Mouse (Mus musculus) myocyte (in vitro differentiated cells): ENCODE measurements around the gene Prrx2.

Source experiments
- CEBPB ChIP-seq: IDR thresholded peaks from 2 replicates; pipeline ENCODE4 v1.6.1; 2011; ENCODE audit warnings: mild to moderate bottlenecking, moderate library complexity; ENCODE audit not compliant: poor library complexity, insufficient read depth, severe bottlenecking
- E2F4 ChIP-seq: IDR thresholded peaks from one replicate; pipeline ENCODE4 v1.6.1; 2011; ENCODE audit warnings: mild to moderate bottlenecking, control low read depth, moderate library complexity; ENCODE audit not compliant: insufficient read depth
- MAX ChIP-seq: IDR thresholded peaks from one replicate; pipeline ENCODE4 v1.6.1; 2011; ENCODE audit warnings: low read depth, mild to moderate bottlenecking, control low read depth
- MYOD1 ChIP-seq, 3 experiments: IDR thresholded peaks; one replicate each; pipeline ENCODE4 v1.6.1; 2011; ENCODE audit warnings: control low read depth in 2 of 3, low read depth in 2 of 3, mild to moderate bottlenecking in 2 of 3, moderate library complexity in 1 of 3; ENCODE audit not compliant: insufficient read length in 2 of 3, control insufficient read depth in 1 of 3
- MYOG ChIP-seq, 3 experiments: IDR thresholded peaks; one replicate each; pipeline ENCODE4 v1.6.1; 2011; ENCODE audit warnings: control low read depth in 2 of 3, low read depth in 2 of 3, mild to moderate bottlenecking in 2 of 3; ENCODE audit not compliant: insufficient read length in 2 of 3, control insufficient read depth in 1 of 3, insufficient read depth in 1 of 3
- POLR2A ChIP-seq: IDR thresholded peaks from one replicate; pipeline ENCODE4 v1.6.1; 2011; ENCODE audit warnings: low read depth, mild to moderate bottlenecking, control low read depth, moderate library complexity; ENCODE audit not compliant: insufficient read length
- POLR2AphosphoS2 ChIP-seq: IDR thresholded peaks from one replicate; pipeline ENCODE4 v1.6.1; 2011; ENCODE audit warnings: low read depth, control low read depth; ENCODE audit not compliant: insufficient read length
- SRF ChIP-seq: IDR thresholded peaks from one replicate; pipeline ENCODE4 v1.6.1; 2011; ENCODE audit warnings: low read depth; ENCODE audit not compliant: control insufficient read depth, insufficient read length
- TCF12 ChIP-seq: IDR thresholded peaks from one replicate; pipeline ENCODE4 v1.6.1; 2011; ENCODE audit warnings: mild to moderate bottlenecking, control low read depth; ENCODE audit not compliant: poor library complexity, insufficient read depth, severe bottlenecking
- TCF3 ChIP-seq: IDR thresholded peaks from one replicate; pipeline ENCODE4 v1.6.1; 2011; ENCODE audit warnings: low read depth, control low read depth; ENCODE audit not compliant: insufficient read length
- USF1 ChIP-seq: IDR thresholded peaks from one replicate; pipeline ENCODE4 v1.6.1; 2011; ENCODE audit warnings: low read depth, mild to moderate bottlenecking, control low read depth, moderate library complexity

- TF ChIP-seq POLR2A (no peak), POLR2AphosphoS2 (no peak), E2F4 (no peak), MAX (no peak), USF1 (no peak), MYOD1 (IDR thresholded peaks at IDR 0.05; ENCODE audit: control insufficient read depth in 1 of 3, insufficient read length in 2 of 3, low read depth in 2 of 3) (no peak), MYOG (IDR thresholded peaks at IDR 0.05; ENCODE audit: control insufficient read depth in 1 of 3, insufficient read depth in 1 of 3, insufficient read length in 2 of 3, low read depth in 2 of 3) (no peak), TCF12 (no peak), TCF3 (no peak), CEBPB (no peak), SRF (no peak)
These were observed 36.1 kb downstream of the Prrx2 start for GRCm38 (mm10) chr2:30870863-30871262.
